Mouse (Mus musculus): Measurements from ENCODE around the gene Zfyve26. TPM values are rescaled to one million over a fixed set of nuclear protein-coding genes. Genes with fewer than 3 reads are reported as not detected.
A peak's percentile ranks its signal among the peaks of the same experiment; 100 is the strongest.

Gene Zfyve26
- polyA plus RNA-seq, 1 experiment from 2014 or later, result 6.3 TPM

- Histone ChIP-seq H3K9me3 (replicated peaks) (no peaks in the 10 kb centered on the region), H3K9ac (no peak overlapping the region), H3K4me2 (no peak overlapping the region), H3K4me3 (replicated peaks) (no peak overlapping the region), H3K36me3 (peaks cover 7% of the 10 kb centered on the region), H3K4me1 (replicated peaks) (no peaks in the 10 kb centered on the region; the same call in 1 of the 2 replicates), H3K27me3 (no peaks in the 10 kb centered on the region), H3K27ac (no peak overlapping the region)
- DNase-seq, result no peak
- WGBS (ENCODE audit: insufficient replicate concordance), result 78% methylated on average over 4 of the region's 4 CpGs
- no peak for ATAC-seq (ENCODE audit: low read depth)
These were observed 17.6 kb upstream of the Zfyve26 start for GRCm38 (mm10) chr12:79313721-79314120.

DNA sequence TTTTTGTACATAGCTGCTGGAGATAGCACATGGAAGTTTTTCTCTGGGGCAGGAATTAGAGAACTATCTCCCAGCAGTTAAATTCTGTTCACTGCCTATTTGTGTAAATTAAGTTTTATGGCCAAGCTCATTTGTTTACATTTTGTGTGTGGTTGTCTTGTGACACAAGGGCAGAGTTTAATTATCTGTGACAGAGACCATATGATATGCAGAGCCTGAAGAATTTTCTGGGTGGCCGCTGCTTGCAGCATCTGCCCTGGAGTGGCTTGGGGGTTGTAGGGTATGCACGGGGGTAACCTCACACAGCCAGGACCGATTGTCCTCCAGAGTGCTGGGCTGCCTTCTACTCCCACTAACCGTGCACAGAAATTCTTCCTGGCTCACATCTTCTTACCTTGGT is 9.9 kb upstream of the Zfyve26 start:
- DNase-seq (no peak), ATAC-seq (ENCODE audit: low read depth) (no peak)
- 66% methylated on average over 4 of the region's 4 CpGs for WGBS (ENCODE audit: insufficient replicate concordance)
- Histone ChIP-seq H3K27me3 (no peaks in the 10 kb centered on the region), H3K9me3 (replicated peaks) (no peaks in the 10 kb centered on the region), H3K9ac (no peak overlapping the region), H3K4me2 (no peak overlapping the region), H3K36me3 (peaks cover 7% of the 10 kb centered on the region), H3K4me3 (replicated peaks) (no peak overlapping the region), H3K27ac (no peak overlapping the region), H3K4me1 (replicated peaks) (no peaks in the 10 kb centered on the region)

- WGBS (ENCODE audit: insufficient replicate concordance), result 77% methylated on average over 1 of the region's 1 CpGs
These were observed 9.0 kb upstream of the Zfyve26 start for GRCm38 (mm10) chr12:79305131-79305530.

GRCm38 (mm10) chr12:79301802-79302201 is 5.7 kb upstream of the Zfyve26 start:
- H3K4me1 ChIP-seq (replicated peaks), result peaks cover 9% of the 10 kb centered on the region; the same call in 1 of the 2 replicates
- H3K4me3 ChIP-seq (replicated peaks), result no peak overlapping the region
- H3K4me2 ChIP-seq, result no peak overlapping the region
- 79% methylated on average over 9 of the region's 9 CpGs for WGBS (ENCODE audit: insufficient replicate concordance)
- H3K27me3 ChIP-seq, result no peaks in the 10 kb centered on the region
- no peak overlapping the region for H3K9ac ChIP-seq
- no peak for ATAC-seq (ENCODE audit: low read depth)
- no peak for DNase-seq
- H3K9me3 ChIP-seq (replicated peaks), result no peaks in the 10 kb centered on the region
- peaks cover 7% of the 10 kb centered on the region for H3K36me3 ChIP-seq
- no peak overlapping the region for H3K27ac ChIP-seq

More at GRCm38 (mm10) chr12:79305131-79305530, 9.0 kb upstream of the Zfyve26 start:
- no peak overlapping the region for H3K9ac ChIP-seq
- no peak overlapping the region for H3K4me3 ChIP-seq (replicated peaks)
- H3K4me2 ChIP-seq, result no peak overlapping the region
- peaks cover 7% of the 10 kb centered on the region for H3K36me3 ChIP-seq
- H3K9me3 ChIP-seq (replicated peaks), result no peaks in the 10 kb centered on the region
- no peaks in the 10 kb centered on the region for H3K27me3 ChIP-seq
- H3K27ac ChIP-seq, result no peak overlapping the region
- no peaks in the 10 kb centered on the region for H3K4me1 ChIP-seq (replicated peaks)
- ATAC-seq (ENCODE audit: low read depth), result no peak
- no peak for DNase-seq

DNA sequence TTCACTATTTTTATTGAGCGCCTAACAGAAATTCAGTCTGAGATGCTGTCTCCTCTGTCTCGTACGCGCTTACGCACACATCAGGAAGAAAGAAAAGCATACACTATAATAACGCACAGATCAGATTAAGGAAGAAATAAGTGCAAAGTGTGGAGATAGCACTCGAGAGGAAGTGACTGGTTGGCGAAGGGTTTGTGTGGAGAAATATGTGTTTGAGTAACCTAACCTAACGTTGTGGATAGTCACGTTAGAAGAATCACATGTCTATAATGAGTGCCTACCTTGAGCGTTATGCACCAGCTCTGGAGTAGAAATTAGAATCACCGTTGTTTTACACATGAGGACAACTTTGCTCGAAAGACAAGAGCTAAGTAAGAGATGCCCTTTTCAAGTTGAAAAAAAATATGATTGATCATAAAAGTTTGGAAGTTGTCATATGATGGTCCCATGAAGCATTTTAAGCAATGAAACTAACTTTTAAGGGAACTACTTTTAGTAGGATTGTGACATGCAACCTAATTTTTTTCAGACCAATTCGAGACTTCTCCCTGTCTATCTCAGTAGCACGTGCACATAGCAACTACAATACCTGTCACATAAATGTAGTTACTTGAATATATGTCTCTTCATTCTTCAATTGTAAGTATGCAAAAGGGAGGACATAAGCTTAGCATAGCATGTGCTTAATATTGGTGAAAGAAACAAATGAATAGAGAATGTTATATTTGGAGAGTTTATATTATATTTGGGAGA is 2.0 kb upstream of the Zfyve26 start:
- ATAC-seq (ENCODE audit: low read depth), result no peak
- Histone ChIP-seq H3K9me3 (replicated peaks) (no peaks in the 10 kb centered on the region), H3K27ac (peak overlapping the region; percentile 80), H3K36me3 (peaks cover 11% of the 10 kb centered on the region), H3K4me2 (peak overlapping the region; percentile 90), H3K4me3 (replicated peaks) (peak overlapping the region; percentile 76), H3K27me3 (no peaks in the 10 kb centered on the region), H3K9ac (peak overlapping the region; percentile 72), H3K4me1 (replicated peaks) (peaks cover 34% of the 10 kb centered on the region)
- DNase-seq, result no peak
- WGBS (ENCODE audit: insufficient replicate concordance), result 5% methylated on average over 15 of the region's 15 CpGs

DNA sequence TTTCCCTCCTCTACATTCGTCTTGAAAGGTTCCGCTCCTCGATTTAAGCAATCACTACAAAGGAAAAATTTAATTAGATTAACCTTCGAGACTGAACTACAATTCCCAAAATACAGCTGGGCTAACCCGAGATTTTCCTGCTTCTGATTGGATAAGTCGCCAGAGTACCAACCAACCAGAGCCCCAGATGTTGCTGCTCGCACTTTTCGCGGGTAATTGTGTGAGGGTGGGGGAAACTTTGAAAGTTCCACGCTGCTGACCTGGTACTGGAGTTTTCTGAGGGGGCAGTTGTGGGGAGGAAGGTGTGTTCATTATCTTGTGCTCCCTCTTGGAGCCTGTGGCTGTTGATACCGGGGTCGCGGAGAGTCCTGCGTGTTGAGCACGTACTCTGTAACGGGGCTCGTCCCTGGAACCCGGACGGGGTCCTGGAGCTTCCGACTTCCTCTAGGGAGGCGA is 1.0 kb upstream of the Zfyve26 start, which contains the start of gene Rad51b:
TSS of gene Rad51b (plus strand) at position 162 of the 456 bp plus-strand sequence.
- ATAC-seq (ENCODE audit: low read depth), result peak; percentile 79
- H3K27me3 ChIP-seq, result no peaks in the 10 kb centered on the region
- H3K4me2 ChIP-seq, result peak within 1 kb of the TSS; percentile 90
- peak within 1 kb of the TSS; percentile 76 for H3K4me3 ChIP-seq (replicated peaks)
- peaks cover 34% of the 10 kb centered on the region for H3K4me1 ChIP-seq (replicated peaks)
- H3K9me3 ChIP-seq (replicated peaks), result no peaks in the 10 kb centered on the region
- peak within 1 kb of the TSS; percentile 79 for H3K9ac ChIP-seq
- H3K36me3 ChIP-seq, result 0 out of 2 replicates have a peak, but pooled peaks cover 4% of the 10 kb centered on the region
- H3K27ac ChIP-seq, result peak within 1 kb of the TSS; percentile 82
- WGBS (ENCODE audit: insufficient replicate concordance), result under 1% methylated on average over 21 of the region's 21 CpGs
- peak; percentile 78 for DNase-seq

DNA sequence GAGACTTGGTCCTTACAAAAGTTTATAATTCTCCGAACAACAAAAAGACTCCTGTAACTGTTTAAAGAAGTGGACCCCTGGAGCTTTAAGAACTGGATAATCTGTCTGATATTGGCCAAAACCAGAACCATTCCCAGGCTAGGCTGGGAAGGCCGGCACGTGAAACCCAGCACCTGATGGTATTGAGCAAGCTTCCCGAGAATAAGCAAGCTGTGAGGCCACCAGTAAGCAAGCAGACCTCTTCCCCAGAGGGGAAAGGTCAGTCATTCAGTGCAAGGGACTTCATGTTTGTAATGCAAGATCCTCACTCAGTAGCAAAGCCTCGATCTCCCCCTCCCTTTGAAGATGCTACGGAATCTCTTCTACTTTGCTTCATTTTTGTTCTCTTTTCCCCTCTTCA is 3.2 kb downstream of the Zfyve26 start:
- ATAC-seq (ENCODE audit: low read depth), result no peak
- WGBS (ENCODE audit: insufficient replicate concordance), result 73% methylated on average over 6 of the region's 6 CpGs
- Histone ChIP-seq H3K4me2 (no peak overlapping the region), H3K4me1 (replicated peaks) (peaks cover 26% of the 10 kb centered on the region), H3K9me3 (replicated peaks) (no peaks in the 10 kb centered on the region), H3K4me3 (replicated peaks) (no peak overlapping the region), H3K27me3 (no peaks in the 10 kb centered on the region), H3K9ac (no peak overlapping the region), H3K27ac (no peak overlapping the region), H3K36me3 (peaks cover 27% of the 10 kb centered on the region)
- DNase-seq, result no peak

DNA sequence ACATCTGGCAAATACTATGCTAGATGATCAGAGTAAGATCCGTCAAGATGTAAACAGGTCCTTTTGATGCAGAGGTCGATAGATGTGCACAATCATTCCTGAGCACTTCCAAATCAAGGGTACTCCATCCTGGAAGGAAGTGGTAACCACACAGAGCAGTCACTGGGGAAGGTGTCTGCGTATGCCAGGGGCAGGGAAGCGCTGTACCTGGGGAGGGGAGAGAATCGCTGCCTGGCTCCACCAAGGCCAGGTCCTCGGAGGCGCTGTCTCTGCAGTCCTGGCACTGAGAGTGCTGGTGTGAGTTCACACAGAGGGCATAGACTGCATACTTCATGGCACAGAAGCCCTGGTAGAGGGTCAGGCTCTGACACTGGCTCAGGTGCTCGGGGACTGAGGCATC is 13.5 kb downstream of the Zfyve26 start:
- Histone ChIP-seq H3K27ac (no peak overlapping the region), H3K4me1 (replicated peaks) (no peaks in the 10 kb centered on the region), H3K4me2 (no peak overlapping the region), H3K9ac (no peak overlapping the region), H3K9me3 (replicated peaks) (no peaks in the 10 kb centered on the region), H3K27me3 (no peaks in the 10 kb centered on the region), H3K4me3 (replicated peaks) (no peak overlapping the region), H3K36me3 (peaks cover 96% of the 10 kb centered on the region)
- WGBS (ENCODE audit: insufficient replicate concordance), result 85% methylated on average over 8 of the region's 8 CpGs
- DNase-seq (no peak), ATAC-seq (ENCODE audit: low read depth) (no peak)

GRCm38 (mm10) chr12:79279513-79280115 is 16.5 kb downstream of the Zfyve26 start:
- Histone ChIP-seq H3K9me3 (replicated peaks) (no peaks in the 10 kb centered on the region), H3K4me2 (no peak overlapping the region), H3K36me3 (peaks cover 92% of the 10 kb centered on the region), H3K27me3 (no peaks in the 10 kb centered on the region), H3K27ac (no peak overlapping the region), H3K9ac (no peak overlapping the region), H3K4me3 (replicated peaks) (no peak overlapping the region), H3K4me1 (replicated peaks) (no peaks in the 10 kb centered on the region)
- 80% methylated on average over 13 of the region's 13 CpGs for WGBS (ENCODE audit: insufficient replicate concordance)
- ATAC-seq (ENCODE audit: low read depth), result no peak
- DNase-seq, result no peak

- no peaks in the 10 kb centered on the region for H3K9me3 ChIP-seq (replicated peaks)
- H3K27me3 ChIP-seq, result no peaks in the 10 kb centered on the region
- H3K4me2 ChIP-seq, result no peak overlapping the region
- H3K4me1 ChIP-seq (replicated peaks), result peaks cover 3% of the 10 kb centered on the region; the same call in 1 of the 2 replicates
- no peak overlapping the region for H3K4me3 ChIP-seq (replicated peaks)
- H3K36me3 ChIP-seq, result peaks cover 90% of the 10 kb centered on the region
- WGBS (ENCODE audit: insufficient replicate concordance), result 62% methylated on average over 4 of the region's 4 CpGs
- no peak overlapping the region for H3K9ac ChIP-seq
- ATAC-seq (ENCODE audit: low read depth), result peak; percentile 60
- no peak for DNase-seq
- no peak overlapping the region for H3K27ac ChIP-seq
These were observed 23.5 kb downstream of the Zfyve26 start for GRCm38 (mm10) chr12:79272604-79273003.

- no peaks in the 10 kb centered on the region for H3K27me3 ChIP-seq
- no peak overlapping the region for H3K4me2 ChIP-seq
- no peak overlapping the region for H3K4me3 ChIP-seq (replicated peaks)
- H3K9ac ChIP-seq, result no peak overlapping the region
- peaks cover 71% of the 10 kb centered on the region for H3K36me3 ChIP-seq
- DNase-seq (no peak), ATAC-seq (ENCODE audit: low read depth) (no peak)
- H3K27ac ChIP-seq, result no peak overlapping the region
- no peaks in the 10 kb centered on the region for H3K4me1 ChIP-seq (replicated peaks)
- H3K9me3 ChIP-seq (replicated peaks), result no peaks in the 10 kb centered on the region
- WGBS (ENCODE audit: insufficient replicate concordance), result 65% methylated on average over 5 of the region's 5 CpGs
These were observed 35.1 kb downstream of the Zfyve26 start for GRCm38 (mm10) chr12:79261035-79261434.
